Mouse (Mus musculus) cerebral cortex, adult 2 months (tissue): ENCODE results near the gene Tmem191c.

Experiments
- WGBS: fragments of 180-500 bp; shearing (Covaris S2); methylation state at CpG from one replicate; pipeline ENCODE4 v1.1.7; 2018; 5-methylcytosine and 5-hydroxymethylcytosine counted together

Gene Tmem191c

DNA sequence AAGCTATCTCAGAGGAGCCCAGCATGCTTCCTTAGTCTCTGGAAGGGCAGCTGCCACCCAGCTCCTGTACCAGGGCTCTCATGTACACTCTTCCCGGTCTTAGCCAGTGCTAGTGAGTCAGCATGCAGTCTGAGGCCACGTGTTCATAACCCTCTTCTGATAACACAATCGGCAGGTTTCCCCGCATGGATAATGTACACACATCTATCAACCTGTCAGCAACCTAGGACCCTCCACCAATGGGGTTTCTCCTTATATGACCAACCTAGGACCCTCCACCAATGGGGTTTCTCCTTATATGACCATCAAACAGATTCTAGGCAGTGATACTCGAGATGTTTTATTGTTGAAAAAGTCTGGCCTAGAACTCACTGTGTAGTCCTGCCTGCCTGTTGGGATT, 7.9 kb upstream of the Tmem191c start:
- WGBS = 89% methylated on average over 5 of the region's 5 CpGs

DNA sequence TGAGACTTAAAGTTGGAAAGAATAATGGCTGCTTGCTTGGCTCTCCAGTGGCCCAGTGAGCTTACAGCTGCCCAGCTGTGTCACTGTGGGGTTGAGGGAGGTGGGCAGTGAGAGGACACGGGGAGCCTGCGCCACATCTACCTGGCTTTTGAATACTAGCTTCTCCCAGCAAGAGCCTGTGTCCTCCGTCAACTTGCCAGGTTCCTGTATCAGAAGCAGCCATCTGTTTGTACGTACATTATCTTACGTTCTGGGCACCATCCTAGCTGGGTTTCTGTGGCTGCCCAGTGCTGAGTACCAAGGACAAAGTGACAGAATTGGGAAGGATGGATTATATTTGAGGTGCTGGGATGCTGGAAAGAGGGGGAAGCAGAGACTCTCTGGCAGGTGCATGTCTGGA, 6.0 kb upstream of the Tmem191c start:
- 79% methylated on average over 5 of the region's 5 CpGs for WGBS

DNA sequence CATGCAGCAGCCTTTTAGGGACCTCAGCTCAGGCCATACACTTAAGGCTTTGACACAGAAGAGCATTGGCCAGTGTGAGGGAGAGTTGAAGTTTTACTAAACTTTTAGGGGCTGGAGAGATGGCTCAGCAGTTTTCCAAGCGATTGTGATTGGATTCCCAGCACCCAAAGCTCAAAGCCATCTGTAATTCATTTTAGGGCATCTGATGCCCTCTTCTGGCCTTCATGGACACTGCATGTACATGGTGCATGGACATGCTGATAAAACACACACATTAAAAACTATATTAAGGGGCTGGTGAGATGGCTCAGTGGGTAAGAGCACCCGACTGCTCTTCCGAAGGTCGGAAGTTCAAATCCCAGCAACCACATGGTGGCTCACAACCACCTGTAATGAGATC, 4.8 kb upstream of the Tmem191c start:
- 74% methylated on average over 4 of the region's 4 CpGs for WGBS

DNA sequence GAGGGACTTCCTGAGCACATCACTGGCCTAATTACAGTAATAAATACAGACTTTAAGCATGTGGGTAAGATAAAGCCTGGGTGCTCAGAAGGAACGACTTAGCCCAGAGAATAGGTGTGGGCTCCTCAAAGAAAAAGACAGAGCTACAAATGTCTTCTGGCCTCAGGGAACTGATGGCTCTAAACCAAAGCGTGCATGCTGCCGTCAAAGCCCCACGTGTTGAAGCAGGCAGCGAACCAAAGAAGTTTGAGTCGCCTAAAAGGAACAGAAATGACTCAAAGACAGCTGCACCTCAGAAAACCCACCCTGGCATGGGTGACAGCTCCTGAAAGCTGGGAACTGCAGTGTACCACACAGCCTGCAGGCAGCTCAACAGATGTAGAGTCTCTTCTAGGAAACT, 4.0 kb upstream of the Tmem191c start:
- WGBS = 56% methylated on average over 6 of the region's 6 CpGs

DNA sequence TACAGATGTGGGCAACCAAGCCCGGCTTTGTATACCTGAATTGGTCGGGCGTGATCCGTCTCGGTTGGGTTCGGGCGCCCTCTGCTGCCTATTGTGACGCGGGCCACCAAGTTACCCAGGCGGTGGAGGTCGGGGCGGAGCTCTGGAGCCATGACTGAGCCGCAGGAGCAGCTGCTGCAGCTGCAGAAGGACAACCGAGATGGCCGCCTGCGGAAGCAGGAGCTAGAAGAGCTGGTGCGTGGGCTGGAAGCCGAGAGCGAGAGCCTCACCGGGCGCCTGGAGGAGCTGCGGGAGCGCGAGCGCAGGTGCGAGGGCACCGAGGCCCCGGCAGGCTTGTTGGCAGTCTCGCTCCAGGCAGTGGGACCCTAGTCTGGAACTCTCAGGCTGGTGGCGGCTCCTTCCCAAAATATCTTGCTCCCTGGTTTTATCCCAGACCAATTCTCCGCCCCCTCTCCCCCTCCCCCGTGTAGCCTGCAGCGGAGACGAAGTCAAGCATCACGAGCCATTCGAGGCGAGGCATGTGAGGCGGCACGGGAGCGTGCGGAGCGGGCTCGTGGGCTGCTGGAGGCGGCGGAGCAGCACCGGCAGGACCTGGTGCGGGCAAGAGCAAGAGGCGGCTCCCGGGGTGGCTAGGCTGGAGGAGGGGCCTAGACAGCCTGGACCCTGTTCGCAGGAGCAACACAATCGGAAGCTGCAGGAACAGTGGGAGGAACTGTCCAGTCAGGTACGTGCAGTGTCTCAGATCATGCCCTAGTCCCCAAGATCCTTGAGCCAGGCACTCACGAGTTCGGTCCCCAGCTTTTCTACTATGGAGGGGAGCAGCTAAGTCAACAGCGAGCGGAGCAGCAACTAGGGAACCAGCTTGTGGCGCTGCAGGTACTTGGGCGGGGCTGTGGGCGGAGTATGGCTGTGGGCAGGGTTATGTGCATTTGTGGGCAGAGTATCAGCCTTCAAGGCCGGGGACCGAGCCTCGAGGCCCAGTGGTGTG, 581 bp downstream of the Tmem191c start:
- WGBS = under 1% methylated on average over 61 of the region's 62 CpGs

DNA sequence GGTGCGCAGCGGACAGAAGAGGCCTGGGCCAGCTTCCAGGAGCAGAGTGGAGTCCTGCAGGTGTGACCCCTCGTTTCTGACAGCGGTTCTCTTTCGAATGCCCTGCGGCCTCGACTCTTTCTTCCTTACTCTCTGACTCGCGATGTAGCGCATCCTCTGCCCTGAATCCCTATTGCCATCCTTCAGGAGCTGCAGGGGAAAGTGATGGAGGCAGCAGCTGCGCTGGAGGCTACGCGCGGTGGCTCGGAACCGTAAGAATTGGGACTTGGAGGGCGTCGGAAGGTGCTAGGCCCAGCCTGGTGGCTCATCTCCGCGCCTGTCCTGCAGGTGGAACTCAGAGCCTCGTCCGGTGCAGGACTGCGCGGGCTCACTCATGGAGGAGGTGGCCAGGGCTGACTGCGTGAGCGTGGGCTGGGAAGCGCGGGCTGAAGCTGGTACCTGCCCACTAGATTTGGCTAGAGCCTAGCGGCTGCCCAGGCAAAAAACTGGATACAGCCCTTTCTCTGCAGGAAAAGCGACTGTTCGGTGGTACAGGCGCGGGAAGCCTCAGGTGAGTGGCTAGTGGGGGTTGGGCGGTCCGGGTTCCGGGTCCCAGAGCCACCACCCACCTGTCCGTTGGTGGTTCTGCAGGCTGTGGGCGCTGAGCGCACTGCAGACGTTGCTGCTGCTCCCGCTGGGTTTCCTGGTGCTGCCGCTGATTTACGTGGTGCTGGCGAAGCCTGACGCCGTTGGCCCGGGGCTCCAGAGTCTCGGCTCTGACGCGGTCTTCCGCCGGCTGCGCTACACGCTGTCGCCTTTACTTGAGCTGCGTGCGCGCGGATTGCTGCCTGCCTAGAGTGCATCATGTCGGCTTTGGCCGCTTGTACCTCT, 1.7 kb downstream of the Tmem191c start:
- 11% methylated on average over 61 of the region's 61 CpGs for WGBS

DNA sequence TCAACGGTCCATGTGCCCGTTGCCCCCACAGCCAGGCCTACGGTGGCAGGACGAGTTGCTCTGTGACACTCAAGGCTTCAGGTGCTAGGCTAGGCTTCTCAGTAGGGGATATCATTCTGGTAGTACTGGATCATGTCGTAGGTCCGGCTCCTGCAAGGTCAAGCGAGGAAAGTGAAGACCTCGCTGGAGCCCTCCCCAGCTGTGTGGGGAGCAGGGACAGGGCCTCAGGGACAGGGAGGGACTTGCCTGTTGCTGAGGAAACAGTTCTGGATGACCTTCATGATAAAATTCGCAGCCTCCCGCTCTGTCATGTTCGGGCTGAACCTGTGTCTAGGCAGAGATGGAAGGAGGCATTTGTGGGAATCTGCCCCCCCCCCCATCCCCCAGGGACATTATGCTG, 4.6 kb downstream of the Tmem191c start:
- 84% methylated on average over 11 of the region's 11 CpGs for WGBS

DNA sequence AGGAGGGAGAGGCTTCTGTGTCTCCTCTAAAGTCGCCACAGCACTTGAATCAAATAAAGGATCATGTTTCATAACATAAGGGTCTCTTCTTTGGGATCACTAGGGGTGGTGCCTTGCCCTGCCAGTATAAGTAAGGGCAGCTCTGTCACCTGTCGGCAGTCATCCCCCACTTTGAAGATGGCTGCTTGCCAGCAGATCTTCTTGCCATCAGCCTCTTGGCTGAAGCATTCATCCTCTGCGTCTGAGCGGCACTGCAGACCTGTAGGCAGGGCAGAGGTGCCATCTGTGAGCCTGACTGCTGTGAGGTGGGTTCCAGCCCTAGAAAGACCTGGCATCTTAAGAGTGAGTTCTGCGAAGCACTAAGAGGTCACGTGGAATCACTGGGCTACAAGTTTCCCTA, 7.3 kb downstream of the Tmem191c start:
- whole genome bisulfite sequencing = 53% methylated on average over 6 of the region's 6 CpGs

DNA sequence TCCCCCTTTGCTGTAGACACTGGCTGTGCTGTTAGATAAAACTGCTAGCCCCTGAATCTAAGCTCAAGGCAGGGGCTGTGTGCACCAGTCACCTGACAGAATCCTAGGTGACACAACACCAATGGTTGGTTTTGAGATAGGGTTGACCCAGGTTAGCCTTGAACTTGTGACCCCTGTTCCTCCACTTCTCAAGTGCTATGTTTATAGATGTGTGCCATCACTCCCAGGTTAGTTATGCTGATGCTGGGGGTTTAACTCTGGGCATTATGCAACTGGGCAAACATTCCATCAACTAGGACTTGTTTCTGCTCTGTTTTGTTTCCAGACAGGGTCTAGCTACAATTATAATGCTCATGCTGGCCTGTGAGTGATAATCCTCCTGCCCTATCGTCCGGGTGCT, 11.2 kb downstream of the Tmem191c start:
- WGBS = 86% methylated on average over 2 of the region's 2 CpGs

DNA sequence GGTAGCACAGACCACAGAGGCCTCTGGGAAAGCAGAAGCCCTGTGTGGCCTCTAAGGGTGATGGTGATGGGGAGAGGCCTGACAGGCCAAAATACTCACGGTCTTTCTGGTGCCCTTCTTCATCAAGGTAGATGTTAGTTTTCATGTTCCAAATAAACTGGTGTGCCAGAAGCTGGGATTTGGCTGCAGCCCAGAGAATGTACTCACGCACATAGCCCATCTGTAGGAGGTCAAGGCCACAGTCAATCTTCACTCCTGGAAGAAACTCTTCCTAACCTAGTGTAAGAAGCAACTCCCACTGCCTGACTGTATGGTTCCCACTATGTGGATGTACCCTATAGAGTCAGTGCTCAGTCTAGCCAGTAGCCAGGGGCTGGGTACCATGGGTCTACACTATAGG, 15.1 kb downstream of the Tmem191c start:
- WGBS = 76% methylated on average over 2 of the region's 2 CpGs

DNA sequence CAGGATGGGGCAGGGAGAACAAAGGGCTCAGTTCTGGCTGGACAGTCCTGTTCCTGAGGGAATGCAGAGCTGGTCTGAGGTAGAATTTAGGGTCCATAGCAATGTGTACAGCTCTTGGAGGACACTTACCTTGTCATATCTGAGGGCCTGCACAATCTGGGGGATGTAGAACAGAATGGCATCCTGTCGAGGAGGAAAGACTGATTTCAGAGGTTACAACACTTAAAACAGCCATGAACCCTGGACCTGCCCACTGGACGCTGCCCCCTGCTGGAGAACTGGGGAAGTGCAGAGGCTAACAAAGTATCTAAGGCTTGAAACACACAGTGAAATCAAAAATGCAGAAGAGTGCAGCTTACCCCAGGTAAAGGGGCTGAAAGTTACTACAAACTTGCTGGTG, 16.9 kb downstream of the Tmem191c start:
- WGBS = 1% methylated on average over 2 of the region's 2 CpGs

DNA sequence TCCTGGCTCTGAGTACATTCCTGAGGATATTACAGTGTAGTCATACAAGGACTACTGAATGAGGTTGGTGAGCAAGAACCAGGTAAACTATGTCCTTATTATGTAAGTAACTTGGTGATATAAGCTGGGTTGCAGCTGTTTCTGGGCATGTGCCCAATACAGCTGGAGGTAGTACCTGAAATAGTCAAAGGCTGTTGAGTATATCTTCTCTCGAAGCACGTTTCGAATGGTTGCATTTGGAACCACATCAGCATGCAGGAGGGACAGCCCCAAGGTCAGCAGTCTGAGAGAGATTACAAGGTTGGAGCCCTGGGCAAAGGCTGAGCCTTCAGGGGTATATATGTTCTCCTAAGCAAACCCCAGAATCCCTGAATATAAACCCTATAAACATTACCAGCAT, 24.9 kb downstream of the Tmem191c start:
- WGBS = 74% methylated on average over 3 of the region's 3 CpGs

DNA sequence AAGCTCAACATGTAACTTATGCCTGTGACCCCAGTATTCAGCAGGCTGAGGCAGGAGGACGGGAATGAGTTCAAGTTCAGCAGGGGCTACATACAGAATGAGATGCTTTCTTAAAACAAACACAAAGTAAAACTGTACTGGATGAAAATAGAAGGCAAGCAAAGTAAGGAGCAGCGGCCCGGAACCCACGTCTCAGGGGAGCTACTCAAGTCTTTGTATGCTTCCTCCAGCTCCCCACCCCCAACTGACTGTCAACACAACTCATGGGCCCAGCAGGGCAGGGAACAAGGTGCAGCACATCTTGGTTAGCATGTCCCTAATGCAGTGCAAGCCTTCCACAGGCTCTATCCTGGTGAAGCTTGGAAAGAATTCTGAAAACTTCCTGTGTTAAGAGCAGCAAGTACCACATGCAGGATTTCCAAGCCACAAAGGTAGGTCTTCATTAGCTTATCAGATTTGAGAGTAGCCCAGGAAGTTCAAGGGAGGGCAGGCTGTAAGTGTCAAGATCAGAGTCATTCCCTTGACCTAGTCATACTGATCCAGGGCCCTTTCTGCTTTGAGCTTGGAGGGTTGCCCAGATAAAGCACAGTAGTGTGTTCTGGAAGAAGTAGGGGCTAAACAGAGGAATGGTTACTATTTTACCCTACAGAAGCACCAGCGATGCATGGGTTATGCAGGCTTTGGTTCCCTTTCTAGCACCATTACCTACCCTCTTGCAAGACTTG, 27.8 kb downstream of the Tmem191c start:
- WGBS = 71% methylated on average over 5 of the region's 5 CpGs

DNA sequence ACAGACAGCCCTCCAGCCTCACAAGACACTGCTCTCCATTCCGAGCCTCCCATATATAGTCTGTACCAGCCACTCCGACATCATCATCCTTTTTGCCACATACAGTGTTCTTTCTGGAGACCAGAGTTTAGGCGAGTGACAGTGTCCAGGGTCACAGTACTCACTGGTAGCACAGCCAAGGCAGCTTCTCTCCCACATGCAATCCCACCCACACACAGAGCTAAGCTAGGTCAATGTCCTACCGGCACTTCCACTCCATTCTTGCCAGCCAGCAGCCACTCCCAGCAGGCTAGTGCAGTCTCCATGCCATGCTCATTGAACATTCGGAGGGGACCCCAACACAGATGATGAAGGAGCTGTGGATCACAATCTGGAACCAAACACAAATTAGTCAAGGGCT, 31.6 kb downstream of the Tmem191c start:
- 70% methylated on average over 5 of the region's 5 CpGs for WGBS

DNA sequence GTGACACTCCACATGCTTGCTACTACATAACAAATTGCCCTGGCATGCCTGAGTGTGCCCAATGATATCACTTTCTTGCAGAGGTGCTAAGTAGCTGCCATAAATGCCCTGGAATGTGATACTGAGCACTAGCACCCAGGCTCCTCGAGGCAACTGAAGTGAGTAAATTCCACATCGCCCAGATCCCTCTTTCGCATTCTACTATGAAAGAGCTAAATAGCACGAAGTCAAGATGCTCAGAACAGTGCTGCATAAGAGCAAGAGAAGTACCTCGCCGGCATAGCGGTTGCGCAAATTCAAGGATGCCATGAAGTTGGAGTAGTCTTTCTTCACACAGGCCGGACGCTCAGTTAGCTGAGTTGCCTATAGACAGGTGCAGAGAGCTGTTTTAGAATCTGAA, 33.2 kb downstream of the Tmem191c start:
- 92% methylated on average over 10 of the region's 10 CpGs for WGBS

DNA sequence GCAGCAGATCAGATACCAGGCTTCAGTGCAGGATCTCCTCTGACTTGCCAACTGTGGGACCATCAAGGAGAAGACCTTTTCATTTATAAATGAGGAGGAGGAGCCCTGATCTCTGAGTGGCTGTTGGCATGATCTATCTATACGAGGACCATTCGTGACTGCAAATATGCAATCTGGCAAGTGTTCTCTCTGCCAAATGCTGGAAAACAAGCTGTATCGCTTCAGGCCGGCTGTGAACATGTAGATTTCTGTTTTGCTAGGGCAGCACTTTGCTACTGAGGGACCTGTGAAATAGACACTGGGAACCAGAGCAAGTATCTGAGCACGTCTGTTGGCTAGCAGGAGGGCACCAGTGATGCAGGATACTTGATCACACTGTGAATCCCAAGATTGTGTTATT, 36.7 kb downstream of the Tmem191c start:
- WGBS = 59% methylated on average over 5 of the region's 5 CpGs

DNA sequence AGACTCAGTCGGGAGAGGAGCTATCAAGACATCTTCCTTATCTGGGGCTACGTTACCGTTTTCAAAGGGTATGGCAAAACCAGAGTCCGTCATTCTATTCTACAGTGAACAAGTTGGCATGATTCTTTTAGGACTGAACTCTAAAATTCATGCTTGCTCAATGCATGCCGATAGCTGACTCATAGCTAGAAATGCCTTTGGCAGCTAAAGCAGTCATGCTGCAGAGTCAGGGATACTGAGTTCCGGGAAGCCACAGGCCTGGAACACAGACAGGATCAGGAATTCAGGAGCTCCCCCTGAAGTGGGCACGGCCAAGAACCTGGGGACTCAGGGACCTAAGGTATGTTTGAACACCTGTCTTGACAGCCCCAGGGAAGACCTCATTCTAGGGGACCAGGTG, 40.7 kb downstream of the Tmem191c start:
- WGBS = 60% methylated on average over 7 of the region's 7 CpGs

DNA sequence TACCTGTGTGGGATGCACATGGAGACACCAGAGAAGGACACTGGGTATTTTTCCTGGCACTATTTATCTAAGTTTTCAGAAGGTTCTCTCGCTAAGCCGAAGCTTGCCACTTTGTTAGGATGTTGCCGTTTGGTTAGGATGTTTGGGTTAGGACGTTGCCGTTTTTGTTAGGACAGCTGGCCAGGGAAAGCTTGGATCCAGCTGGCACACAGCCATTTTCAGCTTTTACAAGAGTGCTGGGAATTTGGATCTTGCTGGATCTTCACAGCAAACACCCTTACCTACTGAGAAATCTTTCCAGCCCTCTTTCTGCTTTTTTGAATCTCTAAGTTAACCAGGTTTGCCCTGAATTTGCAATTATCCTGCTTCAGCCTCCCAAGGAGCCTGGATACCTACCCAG, 45.6 kb downstream of the Tmem191c start:
- WGBS = 14% methylated on average over 5 of the region's 5 CpGs

DNA sequence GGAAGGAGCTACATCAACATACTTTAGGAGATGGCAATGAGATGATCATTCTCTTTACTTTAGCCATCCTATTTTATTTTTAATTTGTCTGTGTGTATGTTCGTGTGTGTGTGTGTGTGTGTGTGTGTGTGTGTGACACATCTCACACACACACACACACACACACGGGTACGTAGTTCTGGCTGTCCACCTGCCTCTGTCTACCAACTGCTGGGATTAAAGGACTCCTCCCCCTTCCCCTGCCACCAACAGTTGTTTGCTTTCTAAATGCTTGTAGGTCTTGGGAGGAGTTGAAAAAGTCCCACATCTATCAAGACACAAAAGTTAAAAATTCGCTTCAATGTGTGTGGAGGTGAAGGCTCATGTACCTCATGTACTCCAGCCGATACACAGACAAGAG, 48.9 kb downstream of the Tmem191c start:
- 82% methylated on average over 5 of the region's 5 CpGs for WGBS

DNA sequence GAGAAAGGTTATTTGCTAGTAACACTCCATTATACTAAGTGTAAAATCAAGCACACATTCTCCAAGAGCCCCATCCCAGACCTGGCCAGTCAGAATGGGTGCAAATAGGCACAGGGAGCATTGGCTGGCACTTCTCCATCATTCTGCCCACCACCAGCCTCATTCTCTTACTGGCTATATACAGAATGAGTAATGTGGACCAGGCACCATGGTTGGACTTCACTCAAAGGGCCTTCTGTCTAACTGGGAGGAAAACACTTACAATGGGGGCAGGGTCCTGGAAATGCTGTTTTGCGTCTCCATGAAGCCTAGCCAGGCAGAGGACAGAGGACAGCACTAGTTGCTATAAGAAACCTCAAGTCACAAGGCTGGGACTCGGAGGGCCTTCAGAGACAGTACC, 50.2 kb downstream of the Tmem191c start:
- 39% methylated on average over 2 of the region's 2 CpGs for WGBS

DNA sequence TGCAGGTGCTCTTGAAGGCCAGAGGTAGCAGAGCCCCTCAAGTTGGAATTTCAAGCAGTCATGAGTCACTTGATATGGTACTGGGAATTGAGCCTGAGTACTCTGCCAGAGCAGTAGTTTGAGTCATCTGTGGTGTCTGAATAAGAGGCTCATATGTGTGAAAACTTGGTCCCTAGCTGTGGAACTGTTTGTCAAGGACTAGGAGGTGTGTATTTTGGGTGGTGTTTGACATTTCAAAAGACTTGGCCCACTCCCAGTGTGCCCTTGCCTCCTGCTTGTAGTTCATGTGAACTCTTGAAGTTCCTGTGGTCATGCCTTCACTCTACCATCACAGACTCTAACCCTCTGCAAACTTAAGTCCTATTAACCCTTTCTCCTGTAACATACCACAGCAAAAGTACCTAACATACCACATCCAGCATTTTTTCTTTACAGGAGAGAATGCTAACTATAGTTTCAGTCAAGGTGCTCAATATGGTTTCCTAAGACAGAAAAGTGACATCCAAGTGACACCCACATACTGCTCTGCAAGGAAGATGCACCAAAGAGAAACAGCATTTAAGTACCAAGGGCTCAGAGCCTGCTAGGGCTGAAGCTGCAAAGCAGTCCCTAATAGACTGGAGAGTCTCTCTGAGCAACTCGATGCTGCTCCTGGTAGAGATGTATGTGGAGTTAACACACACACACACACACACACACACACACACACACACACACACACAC, 54.1 kb downstream of the Tmem191c start:
- 59% methylated on average over 1 of the region's 1 CpGs for WGBS
